Mouse (Mus musculus) WW6 (cell line): Measurements from ENCODE around the gene Eif2b1.
"Not testable (repeated sequence)": the region's sequence is repeated elsewhere in the genome, so short reads cannot be mapped to it uniquely, and the experiment has no call there.

Experiments used
- DNase-seq: peaks from one replicate; pipeline ENCODE4 v3.0.0-alpha.2; 2013; ENCODE audit warnings: low read depth, low spot score

The Eif2b1 gene

DNA sequence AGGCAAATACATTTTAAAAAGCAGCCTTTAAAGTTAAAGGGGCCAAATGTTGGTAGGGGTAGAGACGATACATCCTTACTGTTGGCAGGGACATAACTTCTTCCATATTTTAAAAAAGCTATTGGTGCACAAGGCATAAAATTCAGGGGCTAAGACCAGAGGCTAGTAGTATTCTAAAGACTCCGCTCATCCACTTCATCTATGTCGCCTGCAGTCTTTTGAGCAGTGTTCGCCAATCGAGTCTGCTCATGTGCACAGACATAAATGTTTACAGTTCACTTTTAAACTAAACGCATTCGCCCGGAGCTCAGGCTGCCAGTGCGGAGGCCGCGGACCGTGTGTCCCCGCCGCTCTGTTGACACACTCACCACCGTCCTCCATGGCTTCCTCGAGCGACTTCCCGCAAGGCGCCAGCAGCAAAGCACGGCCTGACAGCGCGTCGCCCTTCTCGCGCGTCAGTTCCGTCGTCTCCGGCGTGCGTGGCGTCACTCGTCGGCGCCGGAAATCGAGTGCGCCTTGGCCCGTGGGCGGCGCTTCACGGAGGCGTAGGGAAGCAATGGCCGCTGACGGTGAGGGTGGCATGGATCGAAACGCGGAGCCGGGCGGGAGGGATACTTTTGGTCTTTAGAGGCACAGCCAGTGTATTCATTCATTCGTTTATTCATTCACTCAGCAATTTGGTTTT, at the start of gene Eif2b1, which contains the start of gene Gtf2h3:
Gene Eif2b1, minus strand, starts transcription at position 499 of the 685 bp plus-strand sequence.
Gene Gtf2h3, plus strand, starts transcription at position 508 of the 685 bp plus-strand sequence.
- DNase-seq, result peak; percentile 87

DNA sequence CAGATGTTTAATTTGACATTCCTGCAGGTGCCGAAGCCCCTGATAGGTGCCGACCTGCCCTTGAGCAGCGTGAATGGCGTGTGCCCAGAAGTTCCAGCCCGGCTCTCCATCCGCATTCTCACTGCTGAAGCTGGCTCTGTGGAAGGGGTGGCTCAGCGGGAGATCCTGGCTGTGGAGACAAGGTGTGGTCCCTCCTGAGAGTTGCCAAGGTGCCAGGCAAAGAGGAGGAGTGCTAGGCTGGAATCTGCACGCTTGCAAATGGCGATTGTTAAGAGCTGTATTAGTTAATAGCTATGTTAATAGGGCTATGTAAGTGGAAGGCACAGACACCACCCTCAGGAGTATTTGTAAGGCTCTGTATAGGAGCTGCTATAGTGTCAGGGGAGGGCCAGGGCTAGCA, 45.4 kb upstream of the Eif2b1 start:
- DNase-seq, result no peak

DNA sequence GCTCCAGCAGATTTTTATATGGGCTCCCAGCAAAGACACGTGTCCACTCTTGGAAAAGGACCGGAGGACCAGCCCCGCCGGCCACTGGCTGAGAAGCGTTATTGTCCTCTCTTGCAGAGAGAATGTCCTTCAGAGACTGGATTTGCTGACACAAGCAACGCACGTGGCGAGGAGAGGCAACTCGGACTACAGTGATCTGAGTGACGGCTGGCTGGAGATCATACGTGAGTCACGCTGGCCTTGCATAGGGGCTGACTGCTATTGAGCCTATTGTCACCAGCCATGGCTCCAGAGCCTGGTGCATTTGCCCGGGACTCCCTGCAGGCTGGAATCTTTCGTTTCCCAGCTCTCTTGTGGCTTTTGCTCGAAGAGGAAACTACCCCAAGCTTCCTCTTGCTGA, 44.0 kb upstream of the Eif2b1 start:
- no peak for DNase-seq

DNA sequence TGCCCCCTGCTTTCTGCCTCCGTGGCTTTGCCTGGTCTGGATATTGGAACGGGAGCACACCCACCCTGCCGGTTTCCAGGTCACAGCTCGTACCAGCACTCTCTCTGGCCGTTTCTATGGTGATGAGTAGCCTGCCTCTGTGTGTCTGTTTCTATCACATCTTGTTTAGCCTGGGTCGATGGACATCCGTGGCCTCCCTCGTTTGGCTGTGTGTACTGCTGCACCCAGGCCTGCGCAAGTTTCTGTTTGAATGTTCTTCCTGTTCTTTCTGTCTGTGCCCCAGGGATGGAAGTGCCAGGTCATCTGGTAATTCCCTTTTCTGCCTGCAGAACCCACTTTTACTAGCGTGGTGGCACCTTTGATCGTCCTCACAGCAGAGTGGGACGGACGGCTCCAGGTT, 42.4 kb upstream of the Eif2b1 start:
- DNase-seq, result no peak

DNA sequence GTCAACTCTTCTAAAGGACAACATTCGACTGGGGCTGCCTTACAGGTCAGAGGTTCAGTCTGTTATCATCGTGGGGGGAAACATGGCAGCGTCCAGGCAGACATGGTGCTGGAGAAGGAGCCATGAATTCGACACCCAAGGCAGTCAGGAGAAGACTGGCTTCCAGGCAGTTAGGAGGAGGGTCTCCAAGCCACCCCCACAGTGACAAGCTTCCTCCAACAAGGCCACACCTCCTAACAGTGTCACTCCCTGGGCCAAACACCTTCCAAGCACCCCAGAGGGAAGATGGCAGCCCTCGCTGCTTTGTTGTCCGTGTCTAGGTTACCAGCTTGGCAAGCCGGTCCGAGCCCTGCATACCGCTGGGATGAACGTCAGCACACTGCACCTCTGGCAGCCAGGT, 39.8 kb upstream of the Eif2b1 start:
- no peak for DNase-seq

DNA sequence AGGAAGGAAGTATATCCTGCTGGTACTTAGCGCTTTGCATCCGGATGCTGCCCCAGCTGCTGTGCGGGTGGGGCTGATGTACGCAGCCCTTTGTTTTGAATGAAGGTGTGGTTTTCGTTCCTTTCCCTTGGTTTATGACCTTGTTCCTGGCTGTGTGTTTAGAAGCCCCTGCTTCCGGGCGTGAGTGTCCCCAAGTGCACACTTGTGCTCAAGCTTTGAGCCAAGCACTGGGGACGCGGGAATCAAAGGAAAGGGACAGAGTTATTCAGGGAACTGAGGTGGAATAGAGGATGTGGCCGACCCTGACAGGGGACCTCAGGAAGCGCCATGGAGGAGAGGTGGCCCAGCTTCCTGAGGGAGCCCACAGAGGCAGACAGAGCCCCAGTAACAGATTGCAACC, 35.8 kb upstream of the Eif2b1 start:
- DNase-seq, result no peak

DNA sequence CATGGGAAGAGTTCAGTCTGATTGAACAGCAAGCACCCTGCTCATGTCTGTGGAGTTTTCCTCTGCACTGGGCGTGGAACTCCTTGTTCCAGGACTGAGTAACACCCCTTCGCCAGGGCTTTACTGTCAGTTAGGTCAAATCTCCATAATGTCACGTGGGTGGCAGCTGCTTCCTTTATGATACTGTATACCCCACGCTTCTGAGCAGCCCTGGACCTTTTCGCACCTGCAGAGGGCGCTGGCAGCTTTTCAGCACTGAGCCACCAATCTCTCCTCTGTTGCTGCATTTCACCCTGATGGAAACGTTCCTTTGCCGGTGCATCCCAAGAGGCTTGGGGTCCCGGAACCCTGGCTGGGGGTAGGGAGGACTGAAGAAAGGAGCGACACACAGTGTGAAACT, 32.0 kb upstream of the Eif2b1 start:
- DNase-seq, result peak; percentile 83

DNA sequence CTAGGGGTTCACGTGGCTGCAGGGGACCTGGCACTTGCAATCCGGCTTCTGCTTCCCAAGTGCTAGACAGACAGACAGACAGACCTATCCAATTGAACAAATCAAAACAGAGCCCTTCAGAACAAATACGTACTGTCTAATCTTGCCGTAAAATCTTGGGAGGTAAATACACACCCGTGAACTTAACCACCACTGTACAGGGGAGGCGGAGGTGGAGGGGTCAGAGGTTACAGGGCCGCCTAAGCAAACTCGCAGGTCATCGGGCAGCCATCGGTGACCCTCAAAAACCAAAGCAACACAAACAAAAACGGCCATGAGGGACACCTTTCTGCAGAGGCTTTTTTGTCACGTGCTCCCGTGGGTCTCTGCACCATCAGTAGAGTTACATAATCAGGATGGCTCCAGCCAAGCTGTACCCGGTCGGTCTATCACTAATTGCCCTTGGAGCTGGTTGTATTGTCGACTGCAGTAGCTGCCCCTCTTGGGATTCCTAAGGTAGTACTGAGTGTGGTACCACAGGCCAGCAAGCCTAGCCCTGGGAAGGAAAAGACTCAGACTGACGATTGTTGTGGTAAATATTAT, 26.2 kb upstream of the Eif2b1 start:
- DNase-seq, result no peak

DNA sequence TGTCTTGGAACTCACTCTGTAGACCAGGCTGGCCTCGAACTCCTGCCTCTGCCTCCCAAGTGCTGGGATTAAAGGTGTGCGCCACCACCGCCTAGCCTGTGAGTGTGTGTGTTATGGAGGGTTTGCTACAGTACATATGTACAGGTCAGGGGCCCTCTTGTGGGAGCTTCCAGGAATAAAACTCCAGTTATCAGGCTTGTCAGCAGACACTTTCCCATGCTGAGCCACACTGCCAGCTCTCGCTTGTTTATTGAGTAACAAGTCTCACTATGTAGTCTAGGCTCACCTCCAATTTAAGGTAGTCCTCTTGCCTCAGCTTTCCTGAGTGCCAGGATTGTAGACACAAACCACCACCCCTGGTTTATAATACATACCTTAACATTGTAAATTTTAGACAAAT, 25.4 kb upstream of the Eif2b1 start:
- no peak for DNase-seq

DNA sequence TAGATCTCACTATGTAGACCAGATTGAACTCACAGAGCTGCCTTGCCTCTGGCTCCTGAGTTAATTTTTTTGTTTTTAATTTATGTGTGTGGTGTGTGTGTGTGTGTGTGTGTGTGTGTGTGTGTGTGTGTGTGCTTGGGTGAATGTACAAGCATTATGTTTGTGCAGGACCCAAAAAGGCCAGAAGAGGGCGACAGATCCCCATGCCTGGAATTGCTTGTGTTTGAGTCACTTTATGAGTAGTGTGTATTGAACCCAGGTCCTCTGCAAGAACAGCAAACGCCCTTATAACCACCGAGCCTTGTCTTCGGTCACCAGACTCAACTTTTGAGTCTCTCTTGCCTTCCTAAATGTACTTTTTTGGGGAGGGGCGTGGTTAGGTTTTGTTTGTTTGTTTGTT, 23.4 kb upstream of the Eif2b1 start:
- no peak for DNase-seq

DNA sequence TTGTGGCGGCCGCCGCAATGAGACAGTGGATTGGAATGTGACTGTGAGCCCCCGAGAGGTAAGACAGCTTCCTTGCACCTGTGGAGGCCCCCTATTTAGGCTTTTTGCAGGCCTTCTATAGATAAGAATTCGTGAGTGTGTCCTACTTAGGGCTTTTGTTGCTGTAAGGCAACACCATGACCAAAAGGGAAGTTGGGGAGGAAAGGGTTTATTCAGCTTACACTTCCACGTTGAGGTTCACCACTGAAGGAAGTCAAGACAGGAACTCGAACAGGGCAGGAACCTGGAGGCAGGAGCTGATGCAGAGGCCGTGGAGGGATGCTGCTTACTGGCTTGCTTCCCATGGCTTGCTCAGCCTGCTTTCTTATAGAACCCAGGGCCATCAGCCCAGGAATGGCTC, 20.8 kb upstream of the Eif2b1 start:
- DNase-seq, result not testable (repeated sequence)

DNA sequence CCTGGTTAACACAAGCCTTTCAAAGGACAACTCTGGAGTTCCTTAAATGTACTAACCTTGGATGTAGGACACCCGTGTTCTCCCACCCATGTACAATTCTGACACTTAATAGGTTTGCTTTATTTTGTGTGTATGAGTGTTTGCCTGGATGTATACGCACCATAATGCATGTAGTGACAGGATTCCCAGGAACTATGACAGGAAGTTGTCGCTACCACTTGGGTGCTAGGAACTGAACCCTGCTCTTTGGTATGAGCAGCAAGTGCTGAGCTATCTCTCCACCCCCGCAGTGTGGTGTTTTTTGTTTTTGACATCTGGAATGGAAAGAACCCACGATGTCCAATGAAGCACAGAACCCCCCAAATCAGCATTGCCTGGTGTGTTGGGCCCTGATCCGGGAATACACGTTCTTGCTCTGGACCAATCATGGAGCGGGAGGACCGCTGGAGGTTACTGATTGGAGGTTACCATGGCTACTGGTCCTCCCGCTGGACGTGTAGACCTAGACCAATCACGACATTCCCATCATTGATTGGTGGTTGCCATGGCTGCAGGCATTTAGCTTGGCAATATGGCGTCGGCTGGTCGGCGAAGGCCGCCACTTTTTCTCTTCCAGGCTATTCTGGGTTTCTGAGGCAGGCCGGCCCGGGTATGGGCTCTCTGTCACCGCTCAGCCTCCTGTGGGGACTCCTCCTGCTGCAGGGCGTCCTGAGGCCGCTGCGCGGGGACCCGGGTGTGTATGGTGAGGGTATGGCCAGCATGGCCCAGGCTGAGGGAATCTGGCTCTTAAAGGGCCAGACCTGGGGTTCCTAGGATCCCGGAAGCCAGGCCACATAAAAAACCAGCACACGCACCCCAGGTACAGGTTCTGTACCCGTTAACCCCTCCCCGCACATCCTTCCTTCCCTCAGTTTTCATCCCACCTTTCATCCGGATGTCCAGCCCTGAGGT, 19.6 kb upstream of the Eif2b1 start:
- peak; percentile 89 for DNase-seq

DNA sequence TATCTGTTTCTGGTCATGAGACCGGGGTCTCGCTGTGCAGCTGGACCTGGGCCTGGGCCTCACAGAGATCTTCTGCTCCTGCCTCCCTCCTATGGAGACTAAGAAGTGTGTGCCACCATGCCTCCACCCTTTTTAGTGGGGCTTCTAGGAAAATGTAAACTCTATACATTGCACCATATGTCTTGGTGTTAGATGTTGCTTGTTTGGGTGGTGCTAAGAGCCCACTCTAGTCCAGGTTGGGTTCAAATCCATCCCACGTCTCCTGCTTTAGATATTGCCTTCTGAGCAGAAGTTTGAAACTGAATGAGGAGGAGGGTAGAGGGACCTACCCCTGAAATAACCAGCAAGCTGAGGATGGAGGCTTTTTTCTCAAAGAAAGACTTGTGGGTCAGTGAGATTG, 13.8 kb upstream of the Eif2b1 start:
- no peak for DNase-seq

DNA sequence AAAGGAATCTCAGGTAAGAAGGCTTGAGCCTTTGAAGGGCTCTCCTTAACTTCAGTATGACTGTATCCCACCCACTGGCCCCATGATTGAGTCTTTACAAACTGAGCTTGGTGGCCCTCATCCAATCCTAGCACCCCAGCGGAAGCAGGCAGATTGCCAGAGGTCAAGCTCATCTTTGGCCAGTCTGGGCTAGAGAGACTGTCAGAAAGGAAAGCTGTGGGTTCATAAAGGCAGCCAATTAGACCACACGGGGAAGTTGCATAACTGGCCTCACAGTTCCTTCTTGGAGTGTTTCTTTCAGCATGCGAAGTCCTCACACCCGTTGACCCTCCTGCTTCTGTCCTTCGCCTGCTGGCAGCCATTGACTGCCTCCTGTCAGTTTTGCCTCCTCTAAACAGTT, 3.6 kb upstream of the Eif2b1 start:
- DNase-seq, result no peak

DNA sequence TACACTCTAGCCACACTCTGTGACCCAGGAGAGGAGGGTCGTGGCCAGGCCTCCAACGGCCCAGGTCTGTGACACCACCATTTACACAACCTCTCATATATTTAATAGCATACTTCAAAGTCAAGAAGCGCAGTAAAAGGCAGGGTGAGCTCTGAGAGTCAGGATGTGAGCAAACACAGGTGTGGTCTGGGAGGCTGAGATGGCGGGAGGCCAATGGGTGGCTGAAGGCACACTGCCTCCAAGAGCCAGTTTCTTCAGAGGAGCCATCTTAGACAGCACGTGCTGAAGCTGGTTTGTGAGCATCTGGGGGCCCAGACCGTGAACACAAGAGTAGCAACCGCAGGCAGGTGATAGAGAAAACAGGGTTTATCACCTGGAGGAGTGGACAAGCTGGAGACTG, 3.5 kb downstream of the Eif2b1 start:
- no peak for DNase-seq

DNA sequence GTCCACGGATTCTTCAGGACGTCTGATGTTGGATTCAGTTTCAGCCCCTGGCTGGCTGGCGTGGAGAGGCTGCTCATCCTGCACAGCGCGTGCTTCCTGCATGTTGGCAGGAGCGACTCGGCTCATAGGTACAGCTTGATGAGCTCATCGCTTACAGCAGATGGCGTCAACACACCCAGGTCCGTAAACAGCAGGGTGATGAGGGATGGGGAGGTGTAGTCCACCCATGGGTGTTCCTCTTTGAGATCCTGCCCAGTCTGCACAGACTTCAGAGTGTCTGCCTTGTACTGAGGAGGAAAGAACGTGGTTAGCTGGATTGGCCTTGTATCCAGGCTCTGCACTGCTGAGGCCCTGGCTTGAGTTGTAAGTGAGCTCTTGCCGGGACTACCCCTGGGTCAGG, 7.9 kb downstream of the Eif2b1 start:
- DNase-seq, result no peak

DNA sequence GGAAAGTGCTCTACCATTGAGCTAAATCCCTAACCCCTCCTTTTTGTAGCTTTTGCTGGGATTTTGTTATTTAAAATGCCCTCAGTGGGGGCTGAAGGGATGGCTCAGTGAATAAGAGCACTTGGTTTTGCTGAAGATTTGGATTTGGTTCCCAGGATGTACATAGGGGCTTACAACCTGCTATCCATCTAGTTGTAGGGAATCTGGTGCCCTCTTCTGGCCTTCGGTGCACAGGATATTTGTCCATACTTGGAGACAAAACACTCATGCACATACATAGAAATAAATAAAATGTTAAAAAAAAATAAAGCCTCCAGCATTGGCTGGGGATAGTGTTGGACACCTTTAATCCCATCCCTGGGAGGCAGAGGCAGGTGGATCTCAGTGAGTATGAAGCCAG, 23.8 kb downstream of the Eif2b1 start:
- no peak for DNase-seq

DNA sequence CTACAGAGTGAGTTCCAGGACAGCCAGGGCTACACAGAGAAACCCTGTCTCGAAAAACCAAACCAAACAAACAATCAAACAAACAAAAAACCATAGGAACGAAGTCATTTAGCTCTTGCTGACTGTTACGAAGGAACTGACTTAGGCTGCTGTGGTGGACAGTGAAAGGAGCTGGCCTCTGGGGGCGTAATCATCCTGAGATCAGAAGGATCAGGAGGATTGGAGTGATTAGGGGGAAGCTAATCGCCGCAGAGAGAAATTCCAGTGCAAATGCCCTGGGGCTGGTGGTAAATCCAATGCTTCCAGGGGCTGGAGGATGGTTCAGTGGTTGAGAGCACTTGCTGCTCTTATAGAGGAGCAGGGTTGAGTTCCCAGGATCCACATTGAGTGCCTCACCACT, 25.3 kb downstream of the Eif2b1 start:
- DNase-seq, result no peak

DNA sequence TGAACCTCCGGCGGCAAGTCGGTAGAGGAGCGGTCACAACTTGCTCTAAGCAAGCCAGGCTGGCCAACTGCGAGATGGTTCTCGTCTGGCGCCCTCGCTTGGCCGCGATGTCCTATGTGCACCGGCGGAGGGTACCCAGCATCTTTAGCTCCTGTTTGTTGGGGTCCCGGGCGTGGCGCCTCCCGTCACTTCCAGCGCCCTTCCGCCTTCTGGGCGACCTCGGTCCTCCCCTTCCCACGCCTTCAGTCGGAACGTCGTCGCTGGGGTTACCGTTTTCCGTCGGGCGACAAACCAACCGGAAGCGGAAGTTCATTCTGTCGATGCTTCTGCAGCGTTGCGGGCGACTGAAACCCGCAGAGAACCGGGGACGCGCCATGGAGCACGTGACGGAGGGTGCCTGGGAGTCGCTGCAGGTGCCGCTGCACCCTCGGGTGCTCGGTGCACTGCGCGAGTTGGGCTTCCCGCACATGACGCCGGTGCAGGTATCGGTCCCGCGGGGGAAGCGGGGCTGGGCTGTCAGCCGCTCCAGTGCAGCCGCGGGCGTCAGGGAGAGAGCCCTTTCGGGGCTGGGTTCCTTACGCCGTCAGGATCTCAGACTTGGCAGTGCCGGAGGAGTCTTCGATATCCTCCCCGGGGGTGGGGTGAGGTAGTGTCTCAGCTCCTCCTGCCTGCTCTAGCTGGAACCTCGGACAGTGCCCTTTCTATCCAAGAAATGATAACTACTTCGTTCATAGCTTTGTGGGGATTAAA, 26.2 kb downstream of the Eif2b1 start, which contains the start of gene Ddx55:
Gene Ddx55, plus strand, starts transcription at position 307 of the 750 bp plus-strand sequence.
- peak; percentile 87 for DNase-seq

DNA sequence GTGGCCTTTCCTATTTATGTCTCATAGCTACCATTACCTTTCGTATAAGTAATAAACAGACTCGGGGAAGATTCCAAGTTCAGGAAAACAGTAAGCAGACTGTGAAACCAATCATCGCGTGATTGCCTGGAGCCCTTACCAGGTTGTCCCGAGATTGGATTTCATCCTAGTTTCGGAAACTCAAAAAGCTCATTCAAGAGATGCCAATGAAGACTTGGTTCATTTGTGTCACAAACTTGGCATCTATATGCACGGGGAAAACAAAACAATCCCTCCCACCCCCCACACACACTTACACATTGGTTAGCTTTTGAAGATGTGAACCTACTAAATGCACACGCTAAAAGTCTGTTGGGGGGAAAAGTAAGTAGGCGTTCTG, 26.8 kb downstream of the Eif2b1 start:
- no peak for DNase-seq

DNA sequence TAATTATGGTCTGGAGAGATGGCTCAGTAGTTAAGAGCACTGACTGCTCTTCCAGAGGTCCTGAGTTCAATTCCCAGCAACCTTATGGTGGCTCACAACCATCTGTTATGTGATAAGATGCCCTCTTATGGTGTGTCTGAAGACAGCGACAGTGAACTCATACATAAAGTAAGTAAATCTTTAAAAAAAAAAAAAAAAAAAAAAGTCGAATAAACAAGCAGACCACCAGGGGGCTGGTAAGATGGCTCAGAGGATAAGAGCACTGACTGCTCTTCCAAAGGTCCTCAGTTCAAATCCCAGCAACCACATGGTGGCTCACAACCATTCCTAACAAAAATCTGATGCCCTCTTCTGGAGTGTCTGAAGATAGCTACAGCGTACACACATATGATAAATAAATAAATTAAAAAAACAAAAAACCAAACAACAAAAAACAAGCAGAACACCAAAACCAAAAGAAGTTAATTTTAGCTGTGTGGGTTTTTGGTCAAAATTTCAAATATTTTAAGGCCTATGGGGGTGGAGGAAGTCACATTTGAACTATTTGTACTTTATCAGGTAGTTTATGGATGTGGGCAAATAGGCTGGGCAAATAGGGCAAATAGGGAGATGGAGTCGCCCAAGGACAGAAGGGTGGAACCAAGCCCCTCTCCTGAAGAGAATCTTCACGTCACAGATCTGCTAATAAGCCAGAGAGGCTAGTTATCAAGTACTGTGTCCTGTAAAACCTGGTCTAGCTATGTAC, 27.4 kb downstream of the Eif2b1 start:
- DNase-seq, result not testable (repeated sequence)
